Mouse (Mus musculus) G1E-ER4 (cell line): ENCODE results near the gene Prelid1. TPM values are rescaled to one million over a fixed set of nuclear protein-coding genes. Genes with fewer than 3 reads are reported as not detected.

ENCODE experiments used
- GATA1 ChIP-seq: IDR thresholded peaks from one replicate; pipeline ENCODE4 v1.8.0; 2012; ENCODE audit warnings: low read length, inconsistent platforms
- polyA plus RNA-seq: library from polyadenylated mRNA; stranded (reverse); fragments of >175 nt; gene quantifications from 2 replicates; pipeline ENCODE4 v1.2.3, GENCODE M21; 2012

The Prelid1 gene
- polyA plus RNA-seq = 485 and 727 TPM in 2 replicates

DNA sequence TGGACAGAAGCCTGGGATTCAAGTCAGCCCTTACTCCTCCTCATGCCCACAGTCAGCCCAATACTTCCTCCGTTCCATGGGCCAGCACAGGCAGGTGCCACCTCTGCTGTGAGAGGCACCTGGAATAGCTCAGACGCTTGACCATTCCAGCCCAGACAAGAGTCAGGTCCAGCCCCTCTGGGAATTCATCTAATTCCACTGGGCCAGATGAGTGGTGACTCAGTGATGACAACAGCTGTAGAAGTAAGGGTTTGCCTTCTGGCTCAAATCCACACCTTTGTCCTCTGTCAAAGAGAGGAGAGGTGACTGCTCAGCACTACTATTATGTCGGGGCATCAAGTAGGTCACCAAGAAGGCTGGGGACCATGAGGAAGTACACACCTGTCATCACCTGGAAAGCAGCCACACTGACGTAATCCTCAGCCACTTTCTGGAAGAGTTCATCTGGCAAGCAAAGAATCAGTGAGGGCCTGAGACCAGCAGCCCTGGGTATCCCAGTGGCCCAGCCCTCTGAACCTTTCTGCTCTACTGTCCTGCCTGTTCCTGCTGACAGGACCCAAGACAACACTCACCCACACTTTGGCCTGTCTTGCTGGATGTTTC lies at the start of gene Prelid1:
Gene Prelid1, plus strand, starts transcription at position 570 of the 603 bp plus-strand sequence.
- no peak for TF ChIP-seq GATA1

DNA sequence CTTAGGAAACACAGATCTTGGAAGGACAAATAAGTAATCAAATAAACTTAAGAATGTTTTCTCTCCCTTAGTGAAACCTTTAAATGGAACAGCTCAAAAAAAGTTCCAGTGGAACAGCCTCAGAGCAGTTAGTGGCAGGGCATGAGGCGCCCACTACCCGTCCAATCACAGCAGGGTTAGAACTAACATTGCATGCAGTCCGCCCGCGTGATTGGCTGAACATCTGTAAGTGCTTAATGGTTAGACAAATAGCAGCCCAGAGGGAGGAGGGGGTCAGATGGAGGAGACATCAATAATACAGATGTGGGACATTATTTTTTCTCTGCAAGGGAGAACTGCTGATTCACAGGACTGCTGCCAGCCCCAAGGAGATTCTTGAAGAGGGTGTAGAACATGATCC lies 43.1 kb upstream of the Prelid1 start:
- TF ChIP-seq GATA1 = no peak

DNA sequence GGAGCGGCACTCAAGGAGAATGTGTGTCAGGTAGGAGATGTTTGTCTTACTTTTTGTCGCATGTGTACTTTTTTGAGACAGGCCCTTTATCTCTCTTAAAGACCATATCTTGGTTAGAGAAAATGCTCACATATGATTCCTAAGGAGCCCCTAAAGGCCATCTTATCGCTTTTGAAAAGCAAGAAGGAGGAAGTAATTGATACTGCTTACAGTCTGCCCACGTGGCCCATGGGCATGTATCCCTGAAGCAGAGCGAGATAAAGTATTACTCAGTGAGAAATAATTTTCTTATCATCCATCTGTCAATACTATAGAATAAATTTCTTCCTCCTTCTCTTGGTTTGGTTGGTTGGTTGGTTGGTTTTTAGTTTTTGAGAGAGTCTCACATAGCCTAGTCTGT lies 42.7 kb upstream of the Prelid1 start:
- peak; percentile 16 for TF ChIP-seq GATA1

DNA sequence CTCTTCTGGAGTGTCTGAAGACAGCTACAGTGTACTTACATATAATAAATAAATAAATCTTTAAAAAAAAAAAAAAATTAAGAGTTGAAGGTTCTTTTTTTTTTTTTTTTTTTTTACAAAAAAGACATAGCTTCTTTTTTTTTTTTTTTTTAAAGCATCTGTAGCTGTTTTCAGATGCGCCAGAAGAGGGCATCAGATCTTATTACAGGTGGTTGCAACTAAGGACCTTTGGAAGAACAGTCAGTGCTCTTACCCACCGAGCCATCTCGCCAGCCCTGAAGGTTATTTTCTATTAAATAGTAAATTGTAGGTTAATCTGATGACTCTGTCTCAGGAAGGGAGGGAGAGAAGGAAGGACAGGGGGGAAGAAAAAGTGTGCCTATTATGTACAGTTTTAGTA lies 31.4 kb upstream of the Prelid1 start:
- TF ChIP-seq GATA1 = no peak

DNA sequence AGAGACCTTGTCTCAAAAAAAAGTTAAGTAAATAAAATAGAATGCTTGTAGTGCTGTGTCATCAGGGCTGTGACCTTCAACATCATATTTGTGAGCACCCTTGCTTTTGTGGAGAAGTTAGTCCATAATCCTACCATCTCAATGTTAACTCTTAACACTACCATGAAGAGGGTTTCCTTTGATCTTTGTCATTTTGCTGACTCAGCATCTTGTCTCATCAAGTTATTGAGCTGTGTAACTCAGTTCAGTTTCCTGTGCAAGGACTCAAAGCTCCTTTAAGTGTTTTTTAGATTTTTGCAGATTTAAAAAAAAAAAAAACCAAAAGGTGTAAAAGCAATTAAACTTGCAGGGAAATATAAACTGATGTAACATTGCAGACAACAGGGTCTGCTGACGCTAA lies 23.5 kb upstream of the Prelid1 start:
- no peak for TF ChIP-seq GATA1

DNA sequence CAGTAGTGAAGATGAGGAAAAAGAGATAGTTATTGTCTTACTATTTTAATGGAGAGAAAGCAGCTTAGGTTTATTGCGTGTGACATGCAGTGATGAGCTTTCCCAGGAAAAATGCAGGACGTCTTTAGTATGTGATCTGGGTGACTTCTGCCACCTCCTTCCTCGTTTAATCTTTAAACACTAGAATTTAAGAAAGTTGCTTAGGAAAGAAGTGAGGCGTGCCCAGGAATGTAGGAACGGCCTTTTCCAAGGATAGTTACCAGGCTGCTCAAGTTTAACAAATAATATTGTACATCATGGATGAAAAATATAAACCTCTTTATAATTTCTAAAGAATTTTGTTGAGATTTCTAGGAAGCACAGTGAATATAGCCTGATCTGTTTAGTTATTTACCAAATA lies 19.4 kb upstream of the Prelid1 start:
- no peak for TF ChIP-seq GATA1

DNA sequence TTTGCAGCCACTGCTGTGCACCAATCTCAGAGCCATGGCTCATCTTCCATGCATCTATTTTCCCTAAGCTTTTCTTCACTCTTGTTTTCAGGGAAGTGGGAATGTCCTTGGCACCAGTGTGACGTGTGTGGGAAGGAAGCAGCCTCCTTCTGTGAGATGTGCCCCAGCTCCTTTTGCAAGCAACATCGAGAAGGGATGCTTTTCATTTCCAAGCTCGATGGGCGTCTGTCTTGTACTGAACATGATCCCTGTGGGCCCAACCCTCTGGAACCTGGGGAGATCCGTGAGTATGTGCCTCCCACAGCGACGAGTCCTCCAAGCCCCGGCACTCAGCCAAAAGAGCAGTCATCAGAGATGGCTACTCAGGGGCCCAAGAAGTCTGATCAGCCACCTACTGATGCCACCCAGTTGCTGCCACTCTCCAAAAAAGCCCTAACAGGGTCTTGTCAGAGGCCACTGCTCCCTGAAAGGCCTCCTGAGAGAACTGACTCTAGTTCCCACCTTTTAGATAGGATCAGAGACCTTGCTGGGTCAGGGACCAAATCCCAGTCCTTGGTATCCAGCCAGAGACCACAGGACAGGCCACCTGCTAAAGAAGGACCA lies 8.2 kb upstream of the Prelid1 start:
- no peak for TF ChIP-seq GATA1

DNA sequence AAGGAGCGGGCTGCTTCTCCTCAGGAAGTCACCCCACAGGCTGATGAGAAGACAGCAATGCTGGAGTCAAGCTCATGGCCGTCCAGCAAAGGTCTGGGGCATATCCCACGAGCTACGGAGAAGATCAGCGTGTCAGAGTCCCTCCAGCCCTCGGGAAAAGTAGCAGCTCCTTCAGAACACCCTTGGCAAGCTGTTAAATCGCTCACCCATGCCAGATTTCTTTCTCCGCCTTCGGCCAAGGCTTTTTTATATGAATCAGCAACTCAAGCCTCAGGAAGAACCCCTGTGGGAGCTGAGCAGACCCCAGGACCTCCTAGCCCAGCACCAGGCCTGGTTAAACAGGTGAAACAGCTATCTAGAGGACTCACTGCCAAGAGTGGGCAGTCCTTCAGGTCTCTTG lies 7.2 kb upstream of the Prelid1 start:
- no peak for TF ChIP-seq GATA1

DNA sequence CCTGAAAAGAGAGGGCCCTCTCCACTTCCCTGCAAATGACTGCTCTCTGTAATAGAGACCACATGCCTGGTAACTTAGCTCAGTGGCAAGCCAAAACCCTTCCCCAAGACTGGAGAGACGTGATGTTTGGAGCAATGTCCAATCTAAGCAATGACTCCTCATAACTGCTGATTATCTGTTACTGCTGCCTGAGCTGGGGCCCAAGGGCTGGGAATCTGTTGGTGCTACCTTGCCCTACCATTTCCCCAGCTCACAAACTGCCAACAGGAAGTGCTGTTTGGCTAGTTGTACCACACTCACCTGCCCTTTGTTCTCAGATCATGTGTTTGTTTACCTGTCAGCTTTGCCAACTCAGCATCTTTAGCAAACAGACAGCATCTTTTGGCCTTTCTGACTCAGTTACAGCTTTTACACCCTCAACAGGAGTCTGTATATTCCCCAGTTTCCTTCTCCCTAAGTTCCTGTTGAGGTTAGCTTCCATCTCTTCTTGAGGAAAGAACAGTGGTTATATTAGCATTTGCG lies 5.3 kb upstream of the Prelid1 start:
- TF ChIP-seq GATA1 = no peak

DNA sequence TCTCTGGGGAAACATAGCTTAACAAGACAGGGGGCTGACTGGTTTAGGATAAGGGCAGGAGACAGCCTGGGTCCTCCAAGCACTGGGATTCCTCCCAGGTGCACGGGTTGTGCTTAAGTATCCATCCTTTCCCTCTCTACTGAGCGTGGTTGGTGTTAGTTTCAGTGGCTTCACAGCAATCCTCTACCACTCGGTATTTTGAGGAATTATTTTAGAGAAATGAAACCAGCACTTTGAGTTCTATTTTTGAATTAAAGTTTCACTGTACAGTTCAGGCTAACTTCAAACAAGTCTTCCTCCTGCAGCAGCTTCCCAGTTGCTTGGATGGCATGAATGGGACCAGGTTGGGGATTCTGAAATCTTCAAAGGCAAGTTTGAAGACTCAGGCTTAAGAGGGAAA lies 1.9 kb upstream of the Prelid1 start:
- no peak for TF ChIP-seq GATA1

DNA sequence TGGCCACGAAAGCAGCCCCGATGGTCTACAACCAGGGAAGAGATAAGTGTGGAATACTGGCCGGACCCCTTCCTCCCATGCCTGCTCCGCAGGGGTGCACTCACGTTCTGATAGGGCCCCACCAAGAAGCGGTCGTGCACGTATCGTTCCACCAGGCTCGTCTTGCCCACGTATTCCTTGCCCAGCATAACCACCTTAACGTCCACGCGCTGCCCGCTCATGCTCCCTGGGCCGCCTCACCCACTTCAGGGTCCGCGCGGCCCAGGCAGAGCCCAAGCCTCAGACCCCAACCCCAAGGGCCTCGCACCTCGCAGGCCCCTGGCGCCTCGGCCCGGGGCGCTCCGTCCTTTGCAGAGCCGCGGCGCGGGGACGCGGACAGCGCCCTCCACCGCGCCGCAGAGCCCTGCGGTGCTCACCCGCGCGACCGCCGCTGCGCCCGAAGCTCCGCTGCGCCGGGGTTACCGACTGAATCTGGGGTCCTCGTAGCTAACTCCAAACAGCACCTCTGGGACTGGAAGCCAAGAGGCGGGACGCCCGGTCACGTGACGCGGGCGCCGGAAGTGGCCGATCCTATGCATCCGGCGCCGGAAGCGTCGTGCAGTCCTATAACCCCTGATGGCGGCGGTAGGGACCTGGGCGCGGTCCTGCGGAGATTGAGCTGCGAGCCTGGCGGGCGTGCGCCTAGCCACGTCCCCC lies 1.3 kb downstream of the Prelid1 start, which contains the start of gene Rab24:
Gene Rab24, minus strand, starts transcription at position 513 of the 696 bp plus-strand sequence.
- TF ChIP-seq GATA1 = no peak

DNA sequence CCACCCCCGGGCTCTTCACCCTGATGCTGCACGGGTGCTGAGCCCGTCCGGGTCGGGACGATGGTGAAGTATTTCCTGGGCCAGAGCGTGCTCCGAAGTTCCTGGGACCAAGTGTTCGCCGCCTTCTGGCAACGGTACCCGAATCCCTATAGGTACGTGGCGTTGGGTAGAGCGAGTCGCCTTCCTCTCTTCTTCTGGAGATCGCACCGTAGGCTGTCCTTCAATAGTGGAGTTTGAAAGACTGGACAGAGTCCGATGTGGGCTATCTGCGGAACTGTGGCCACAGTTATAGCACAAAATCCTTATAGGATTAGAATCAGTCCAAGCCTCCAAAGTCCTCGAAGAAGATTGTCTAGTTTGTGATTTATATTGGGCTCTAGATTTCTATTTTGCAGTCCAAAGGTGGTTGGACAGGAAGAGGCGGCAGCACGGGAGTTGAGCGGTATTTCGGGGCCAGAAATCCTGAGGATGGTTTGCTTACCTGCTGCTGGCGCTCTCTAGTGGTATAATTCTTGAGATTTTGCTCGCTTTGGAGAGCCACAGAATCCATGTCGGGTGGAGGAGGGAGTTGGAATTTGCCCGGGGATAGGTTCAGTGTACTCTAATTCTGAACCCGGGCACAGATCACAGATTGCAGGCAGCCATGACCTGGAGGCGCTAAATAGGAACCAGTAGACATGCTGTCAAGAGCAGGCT lies 2.0 kb downstream of the Prelid1 start:
- TF ChIP-seq GATA1 = no peak

DNA sequence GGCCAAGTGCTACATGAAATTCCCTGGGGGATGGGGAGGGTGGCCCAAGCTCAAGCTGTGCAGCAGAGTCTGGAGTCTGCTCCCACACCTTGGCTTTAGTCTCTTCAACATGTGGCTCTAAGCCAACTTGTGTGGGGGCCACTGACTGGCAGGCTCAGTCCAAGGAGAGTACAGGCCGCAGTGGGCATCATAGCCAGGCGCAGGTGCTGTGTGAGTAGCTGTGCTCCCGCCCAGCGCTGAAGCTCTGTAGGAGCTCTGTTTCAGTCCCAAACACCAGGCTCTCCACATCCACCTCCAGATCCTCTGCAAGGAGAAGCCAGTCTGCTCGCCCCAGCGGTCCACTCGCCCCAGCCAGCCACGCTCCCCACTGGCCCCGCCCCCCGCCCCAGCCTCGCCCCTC lies 5.3 kb downstream of the Prelid1 start:
- no peak for TF ChIP-seq GATA1

DNA sequence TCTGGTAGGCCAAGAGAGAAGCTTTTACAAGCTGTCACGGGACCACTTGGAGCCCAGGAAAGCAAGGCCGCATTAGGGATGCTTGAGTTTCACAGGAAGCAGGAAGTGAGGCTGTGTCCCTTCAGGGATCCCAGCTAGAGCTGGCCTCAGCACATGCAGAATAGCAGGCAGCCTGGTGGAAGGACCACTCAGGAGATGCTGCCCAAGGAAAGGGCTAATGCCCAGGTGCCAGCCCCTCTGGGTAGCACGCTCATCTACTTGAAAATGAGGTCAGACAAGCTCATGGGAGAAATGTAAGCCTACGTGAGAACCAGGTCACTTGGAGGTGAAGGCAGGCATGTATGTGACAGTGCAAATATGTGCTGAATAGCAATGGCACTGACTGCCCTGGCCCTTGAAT lies 6.9 kb downstream of the Prelid1 start:
- no peak for TF ChIP-seq GATA1

DNA sequence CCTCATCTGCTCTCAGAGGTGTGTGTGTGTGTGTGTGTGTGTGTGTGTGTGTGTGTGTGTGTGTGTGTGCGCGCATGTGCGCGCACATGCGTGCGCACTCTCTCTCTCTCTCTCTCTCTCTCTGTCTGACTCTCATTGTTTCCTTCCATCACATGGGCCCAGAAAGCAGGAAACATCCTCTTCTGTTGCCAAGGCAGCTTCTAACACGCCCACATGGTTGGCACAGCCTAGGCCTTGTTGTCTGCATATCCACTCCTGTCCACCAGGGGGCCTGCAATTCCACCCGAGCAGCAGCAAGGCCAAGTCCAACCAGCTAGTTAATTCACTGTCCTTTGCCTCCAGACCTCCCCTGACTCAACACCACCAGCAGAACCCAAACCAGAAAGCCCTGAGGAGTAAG lies 7.3 kb downstream of the Prelid1 start:
- no peak for TF ChIP-seq GATA1

DNA sequence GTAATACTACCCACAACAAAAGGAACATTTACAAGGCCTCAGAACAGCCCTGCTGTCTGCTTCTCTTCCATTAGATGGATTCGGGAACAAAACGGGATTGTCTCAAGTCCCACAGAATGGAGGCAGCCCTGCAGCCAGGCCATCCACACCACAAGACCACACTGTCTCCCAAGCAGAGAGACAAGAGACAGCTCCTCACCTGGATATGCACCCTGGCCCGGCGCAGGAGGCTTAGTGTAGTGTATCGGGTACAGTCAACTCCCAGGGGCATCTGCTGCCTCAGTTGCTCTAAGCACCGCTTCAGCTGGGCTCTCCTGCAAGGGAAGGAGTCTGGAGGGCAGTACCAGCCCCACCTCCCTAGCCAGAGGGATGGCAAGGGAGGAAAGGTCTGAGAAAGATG lies 7.9 kb downstream of the Prelid1 start:
- no peak for TF ChIP-seq GATA1

DNA sequence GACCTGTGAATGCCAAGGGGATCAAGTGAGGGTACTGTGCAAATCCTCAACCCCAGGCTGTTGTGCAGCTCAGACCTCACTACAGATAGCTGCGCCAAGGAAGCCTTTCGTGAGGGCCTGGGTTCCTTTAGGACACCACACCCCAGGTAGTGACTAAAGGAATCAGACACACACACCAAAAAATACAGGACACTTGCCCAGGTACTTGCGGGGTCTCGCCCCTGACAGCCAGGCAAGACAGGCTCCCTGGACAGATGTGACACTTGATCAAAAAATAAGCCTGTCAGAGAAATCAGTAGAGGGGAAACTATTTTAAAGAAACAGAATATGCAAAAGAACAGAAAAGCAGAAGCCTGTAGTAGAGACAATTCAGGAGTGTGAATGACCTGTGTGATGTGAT lies 8.3 kb downstream of the Prelid1 start:
- no peak for TF ChIP-seq GATA1
